Mouse (Mus musculus) myocyte (in vitro differentiated cells): Measurements from ENCODE around the gene Polr1e.

Source experiments
- CEBPB ChIP-seq: IDR thresholded peaks from 2 replicates; pipeline ENCODE4 v1.6.1; 2011; ENCODE audit warnings: mild to moderate bottlenecking, moderate library complexity; ENCODE audit not compliant: poor library complexity, insufficient read depth, severe bottlenecking
- E2F4 ChIP-seq: IDR thresholded peaks from one replicate; pipeline ENCODE4 v1.6.1; 2011; ENCODE audit warnings: mild to moderate bottlenecking, control low read depth, moderate library complexity; ENCODE audit not compliant: insufficient read depth
- MAX ChIP-seq: IDR thresholded peaks from one replicate; pipeline ENCODE4 v1.6.1; 2011; ENCODE audit warnings: low read depth, mild to moderate bottlenecking, control low read depth
- MYOG ChIP-seq, 3 experiments: IDR thresholded peaks; one replicate each; pipeline ENCODE4 v1.6.1; 2011; ENCODE audit warnings: control low read depth in 2 of 3, low read depth in 2 of 3, mild to moderate bottlenecking in 2 of 3; ENCODE audit not compliant: insufficient read length in 2 of 3, control insufficient read depth in 1 of 3, insufficient read depth in 1 of 3
- POLR2A ChIP-seq: IDR thresholded peaks from one replicate; pipeline ENCODE4 v1.6.1; 2011; ENCODE audit warnings: low read depth, mild to moderate bottlenecking, control low read depth, moderate library complexity; ENCODE audit not compliant: insufficient read length
- POLR2AphosphoS2 ChIP-seq: IDR thresholded peaks from one replicate; pipeline ENCODE4 v1.6.1; 2011; ENCODE audit warnings: low read depth, control low read depth; ENCODE audit not compliant: insufficient read length
- REST ChIP-seq: IDR thresholded peaks from one replicate; pipeline ENCODE4 v1.6.1; 2011; ENCODE audit warnings: mild to moderate bottlenecking, control low read depth, moderate library complexity; ENCODE audit not compliant: insufficient read depth, insufficient read length
- TCF12 ChIP-seq: IDR thresholded peaks from one replicate; pipeline ENCODE4 v1.6.1; 2011; ENCODE audit warnings: mild to moderate bottlenecking, control low read depth; ENCODE audit not compliant: poor library complexity, insufficient read depth, severe bottlenecking
- TCF3 ChIP-seq: IDR thresholded peaks from one replicate; pipeline ENCODE4 v1.6.1; 2011; ENCODE audit warnings: low read depth, control low read depth; ENCODE audit not compliant: insufficient read length
- USF1 ChIP-seq: IDR thresholded peaks from one replicate; pipeline ENCODE4 v1.6.1; 2011; ENCODE audit warnings: low read depth, mild to moderate bottlenecking, control low read depth, moderate library complexity

DNA sequence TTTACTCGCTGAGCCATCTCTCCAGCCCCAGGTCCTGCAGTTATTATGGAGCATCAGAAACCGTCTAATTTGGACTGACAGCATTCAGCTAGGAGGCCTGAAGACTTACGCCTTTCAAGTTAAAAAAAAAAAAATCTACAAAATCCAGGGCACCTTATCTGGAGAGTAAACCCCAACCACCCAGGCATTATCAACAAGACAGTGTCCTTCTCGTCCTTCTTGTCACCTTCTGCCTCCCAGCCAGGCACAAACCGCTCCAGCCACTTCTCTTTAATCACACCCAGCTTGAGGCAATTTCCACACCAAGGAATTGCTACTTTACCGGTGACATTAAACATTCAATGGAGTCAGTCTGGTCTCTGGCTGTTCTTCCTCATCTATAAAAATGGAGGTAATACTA is 55.2 kb downstream of the Polr1e start:
- TF ChIP-seq CEBPB (no peak), MAX (no peak), POLR2AphosphoS2 (no peak), TCF12 (no peak), POLR2A (no peak), E2F4 (no peak), REST (no peak), USF1 (no peak), MYOG (IDR thresholded peaks at IDR 0.05; ENCODE audit: control insufficient read depth in 1 of 3, insufficient read depth in 1 of 3, insufficient read length in 2 of 3, low read depth in 2 of 3) (no peak), TCF3 (no peak)
